Mouse (Mus musculus) ES-E14 (cell line): ENCODE measurements around the gene Nav2.

Source experiments
- CHD2 ChIP-seq: IDR thresholded peaks from 2 replicates; pipeline ENCODE4 v1.6.1; 2014; ENCODE audit warnings: mild to moderate bottlenecking, low read depth, low read length, inconsistent platforms
- HCFC1 ChIP-seq: IDR thresholded peaks from 2 replicates; pipeline ENCODE4 v1.6.1; 2012; ENCODE audit warnings: low read length, inconsistent platforms, borderline replicate concordance; ENCODE audit not compliant: insufficient read depth
- MAFK ChIP-seq: IDR thresholded peaks from 2 replicates; pipeline ENCODE4 v1.6.1; 2014; ENCODE audit warnings: mild to moderate bottlenecking, low read depth, low read length, inconsistent platforms; ENCODE audit not compliant: insufficient read depth
- ZC3H11A ChIP-seq: IDR thresholded peaks from 2 replicates; pipeline ENCODE4 v1.6.1; 2012; ENCODE audit warnings: low read depth, mild to moderate bottlenecking, inconsistent platforms, low read length, borderline replicate concordance
- ZNF384 ChIP-seq: IDR thresholded peaks from 2 replicates; pipeline ENCODE4 v1.6.1; 2012; ENCODE audit warnings: low read depth, low read length, inconsistent platforms

- no peak for TF ChIP-seq ZC3H11A
- TF ChIP-seq CHD2: no peak
- no peak for TF ChIP-seq ZNF384
- no peak for TF ChIP-seq MAFK
- no peak for TF ChIP-seq HCFC1
These were observed 109.3 kb downstream of the Nav2 start for GRCm38 (mm10) chr7:49017794-49018193.
